Mouse (Mus musculus) lung, adult 2 months (tissue): ENCODE results near the gene Dyrk3.

Source experiments
- CTCF ChIP-seq: fragments of 200-500 bp; IDR thresholded peaks from 2 replicates; pipeline ENCODE4 v1.5.1; 2011; ENCODE audit warnings: mild to moderate bottlenecking, low read length, control low read depth; ENCODE audit not compliant: insufficient read depth
- POLR2A ChIP-seq: fragments of 200-500 bp; IDR thresholded peaks from 2 replicates; pipeline ENCODE4 v1.6.1; 2011; ENCODE audit warnings: low read depth, mild to moderate bottlenecking, control low read depth, low read length, borderline replicate concordance; ENCODE audit errors: extremely low read depth

DNA sequence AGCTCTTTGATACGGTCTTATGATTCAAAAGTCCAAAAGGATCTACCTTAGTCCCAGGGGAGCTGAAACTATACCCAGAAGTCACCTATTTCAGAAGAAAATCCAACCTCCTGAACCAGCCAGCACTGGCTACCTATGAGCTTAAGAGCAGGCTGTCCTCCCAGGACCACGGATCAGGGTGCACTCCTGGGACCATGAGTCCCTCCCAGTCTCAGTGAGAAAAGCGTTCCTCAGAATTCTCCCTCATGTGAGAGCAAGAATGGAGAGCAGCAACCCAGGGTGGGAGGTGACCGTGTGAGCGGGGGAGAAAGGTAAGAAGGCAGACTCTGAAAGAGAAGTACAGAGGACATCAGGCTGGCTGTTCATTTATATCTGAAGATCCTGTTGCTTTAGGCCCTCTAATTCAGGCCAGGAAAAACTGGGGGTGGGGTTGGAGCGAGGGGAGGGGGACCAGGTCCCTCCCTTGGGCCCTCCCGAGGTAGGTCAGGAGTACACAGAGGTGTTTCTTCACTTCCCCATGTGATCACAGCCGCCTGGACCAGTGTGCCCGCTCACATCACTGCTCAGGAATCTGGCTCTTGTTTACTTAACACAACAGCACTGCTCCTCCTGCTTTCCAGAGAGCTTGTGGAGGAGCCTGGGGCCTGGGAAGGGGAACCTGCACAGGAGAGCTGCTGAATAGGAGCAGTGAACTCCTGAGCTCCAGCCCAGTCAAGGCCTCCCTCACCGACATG is 30.4 kb downstream of the Dyrk3 start:
- TF ChIP-seq CTCF (no peak), POLR2A (no peak)
